Mouse (Mus musculus): ENCODE results near the gene Xrcc3. TPM values are rescaled to one million over a fixed set of nuclear protein-coding genes. Genes with fewer than 3 reads are reported as not detected.
A peak's percentile ranks its signal among the peaks of the same experiment; 100 is the strongest.

Gene Xrcc3
- 1 to 10 TPM; 4.6 TPM for total RNA-seq (2021)

DNA sequence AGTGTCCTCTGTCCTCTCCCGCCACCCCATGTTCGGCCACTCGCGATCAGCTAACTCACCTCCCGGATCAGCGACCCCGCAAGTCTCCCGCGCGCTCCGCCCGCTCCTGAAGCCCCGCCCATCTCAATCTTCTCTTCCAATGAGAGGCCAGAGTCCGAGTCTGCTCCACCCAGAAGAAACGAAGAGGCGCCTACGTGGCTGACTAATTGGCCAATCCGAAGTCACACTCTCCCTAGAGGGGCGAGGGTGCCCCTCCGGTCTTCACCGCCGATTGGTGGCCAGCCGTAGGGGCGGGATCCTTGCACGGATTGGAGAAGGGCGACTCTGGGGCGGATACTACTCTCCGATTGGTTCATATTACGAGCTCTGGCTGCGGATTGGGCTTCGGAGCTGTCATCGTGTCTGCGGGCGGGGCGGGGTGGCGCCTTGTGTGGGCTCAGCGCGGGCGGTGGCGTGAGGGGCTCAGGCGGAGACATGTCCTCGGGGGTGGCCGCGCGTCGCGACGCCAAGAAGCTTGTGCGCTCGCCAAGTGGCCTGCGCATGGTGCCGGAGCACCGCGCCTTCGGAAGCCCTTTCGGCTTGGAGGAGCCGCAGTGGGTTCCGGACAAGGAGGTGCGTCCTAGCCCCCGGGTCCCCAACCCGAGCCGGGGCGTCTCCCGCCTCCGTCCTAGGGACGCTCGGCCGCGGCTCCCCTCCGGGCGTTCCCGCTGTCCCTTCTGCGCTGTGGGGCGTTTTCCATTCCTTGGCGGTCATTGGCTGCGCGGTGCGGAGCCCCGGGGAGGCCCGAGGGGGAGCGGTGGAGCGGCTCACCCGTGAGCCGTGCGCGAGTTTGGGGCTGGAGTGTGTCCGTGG lies at the start of gene Xrcc3, which contains the start of gene Zfyve21:
Gene Xrcc3 (minus strand): TSS at position 108 of the 852 bp plus-strand sequence.
Gene Zfyve21 (plus strand): TSS at position 405 of the 852 bp plus-strand sequence.
- peak; percentile 98 for DNase-seq (ENCODE audit: low spot score in 2 of 2)
- intact Hi-C loops (cut with DNase I), result no loop called here

DNA sequence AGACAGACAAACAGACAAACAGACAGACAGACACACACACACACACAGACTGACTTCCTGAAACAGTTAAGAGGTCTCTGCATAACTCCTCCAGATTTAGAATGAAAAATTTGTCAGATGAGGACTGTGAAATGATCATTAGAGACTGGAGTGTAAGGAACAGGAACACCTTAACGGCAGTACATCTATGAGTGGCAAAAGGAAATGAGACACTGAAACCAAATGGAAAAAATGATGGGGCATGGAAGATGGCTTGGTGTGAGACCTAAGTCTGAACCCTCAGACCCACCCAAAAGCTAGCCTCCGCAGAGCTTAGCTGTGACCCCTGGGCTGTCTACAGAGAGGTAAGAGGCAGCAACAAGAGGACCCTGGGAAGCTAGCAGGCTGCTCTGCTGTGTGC lies 41.8 kb upstream of the Xrcc3 start:
- intact Hi-C loops (cut with DNase I), result no loop called here
- no peak for DNase-seq (ENCODE audit: low spot score in 2 of 2)

DNA sequence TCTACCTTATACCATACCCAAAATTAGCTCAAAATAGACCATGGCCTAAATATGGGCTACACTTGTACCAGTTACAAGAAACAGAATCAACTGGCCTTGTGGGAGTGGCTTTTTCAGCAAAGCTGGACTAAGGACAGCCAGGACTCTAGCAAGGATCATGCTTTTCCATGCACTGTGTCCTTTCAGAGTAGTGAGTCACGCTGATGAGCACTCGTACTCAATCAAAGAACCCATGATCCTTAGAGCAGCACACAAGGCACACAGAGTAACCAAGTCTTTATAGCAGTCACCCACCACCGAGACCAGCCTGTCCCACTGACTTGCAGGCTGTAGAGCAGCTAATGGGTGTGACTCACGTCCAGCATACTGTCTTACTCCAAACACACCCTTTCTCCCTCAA lies 39.9 kb upstream of the Xrcc3 start:
- no peak for DNase-seq (ENCODE audit: low spot score in 2 of 2)
- intact Hi-C loops (cut with DNase I), result no loop called here

DNA sequence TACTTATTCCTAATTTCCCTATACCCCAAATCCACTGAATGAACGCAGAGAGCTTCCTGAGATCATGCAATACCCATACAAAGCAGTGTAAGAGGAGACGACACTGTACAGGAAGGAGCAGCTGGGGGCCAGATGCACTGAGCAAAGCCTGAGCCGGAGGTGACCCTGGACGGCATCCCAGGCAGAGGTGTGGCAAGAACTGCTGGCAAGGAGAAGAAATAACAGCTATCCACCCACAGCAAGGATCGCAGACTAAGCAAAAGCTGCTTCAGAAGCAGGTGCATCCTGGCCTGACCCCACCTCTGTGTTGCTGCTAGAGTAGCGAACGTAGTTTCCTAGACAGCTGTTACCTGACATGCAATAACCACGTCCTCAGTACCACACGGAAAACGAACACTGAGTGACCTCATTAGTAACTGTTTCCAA lies 39.4 kb upstream of the Xrcc3 start:
- intact Hi-C loops (cut with DNase I), result no loop called here
- no peak for DNase-seq (ENCODE audit: low spot score in 2 of 2)

DNA sequence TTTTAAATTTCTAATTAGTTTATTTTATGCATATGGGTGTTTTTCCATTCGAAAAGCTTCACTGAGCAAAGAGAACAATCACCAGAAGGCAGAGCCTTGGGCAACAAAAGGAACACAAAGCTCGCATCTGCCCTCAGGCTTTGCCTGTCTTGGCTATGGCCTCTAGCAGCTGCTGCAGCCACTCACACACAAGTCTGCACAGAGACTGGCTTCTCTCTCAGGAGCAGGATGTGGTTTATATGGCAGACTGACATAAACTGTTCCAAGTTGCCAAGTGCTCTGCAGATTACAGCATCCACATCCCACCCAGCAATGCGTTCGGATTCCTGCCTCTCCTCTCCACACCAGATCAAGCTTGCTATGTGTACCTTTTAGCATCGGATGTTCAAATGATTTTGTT lies 38.1 kb upstream of the Xrcc3 start:
- DNase-seq (ENCODE audit: low spot score in 2 of 2), result no peak
- intact Hi-C loops (cut with DNase I), result no loop called here

DNA sequence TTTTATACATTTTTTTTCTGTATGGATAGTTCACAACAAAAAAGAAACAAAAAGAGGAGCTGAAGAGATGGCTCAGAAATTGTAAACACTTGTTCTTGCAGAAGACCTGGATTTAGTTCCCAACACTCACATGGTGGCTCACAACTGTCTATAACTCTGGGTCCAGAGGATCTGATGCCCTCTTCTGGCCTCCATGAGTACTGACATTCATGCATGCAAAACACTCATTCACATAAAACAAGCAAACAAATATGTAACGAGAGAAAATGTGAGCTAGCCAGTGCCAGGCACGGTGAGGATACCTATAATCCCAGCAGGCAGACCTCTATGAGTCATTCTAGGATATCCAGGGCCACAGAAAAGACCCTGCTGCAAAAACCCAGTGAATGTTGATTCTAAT lies 37.6 kb upstream of the Xrcc3 start:
- intact Hi-C loops (cut with DNase I), result no loop called here
- no peak for DNase-seq (ENCODE audit: low spot score in 2 of 2)

DNA sequence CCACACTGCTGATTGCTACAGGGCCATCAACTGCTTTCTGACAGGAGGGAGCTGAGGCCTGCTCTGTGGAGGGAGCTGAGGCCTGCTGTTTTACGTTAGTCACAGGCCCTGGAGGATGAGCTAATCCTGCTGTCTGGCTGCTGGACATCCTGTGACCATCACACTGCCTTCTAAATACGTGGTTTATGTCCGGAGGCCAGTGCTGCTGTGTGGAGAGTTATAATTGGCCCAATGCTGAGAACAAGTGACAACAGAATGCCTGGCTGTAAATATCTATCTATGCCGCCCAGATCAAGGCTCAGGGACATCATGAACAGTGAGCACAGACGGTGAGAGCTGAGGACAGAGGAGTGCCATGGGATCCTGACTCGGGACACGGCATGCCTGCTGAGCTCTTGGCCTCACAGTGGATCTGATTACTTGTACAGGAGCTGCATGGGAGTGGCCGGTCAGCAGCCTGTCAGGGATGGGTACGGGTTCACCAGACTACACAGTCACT lies 34.7 kb upstream of the Xrcc3 start:
- intact Hi-C loops (cut with DNase I), result no loop called here
- DNase-seq (ENCODE audit: low spot score in 2 of 2), result no peak

DNA sequence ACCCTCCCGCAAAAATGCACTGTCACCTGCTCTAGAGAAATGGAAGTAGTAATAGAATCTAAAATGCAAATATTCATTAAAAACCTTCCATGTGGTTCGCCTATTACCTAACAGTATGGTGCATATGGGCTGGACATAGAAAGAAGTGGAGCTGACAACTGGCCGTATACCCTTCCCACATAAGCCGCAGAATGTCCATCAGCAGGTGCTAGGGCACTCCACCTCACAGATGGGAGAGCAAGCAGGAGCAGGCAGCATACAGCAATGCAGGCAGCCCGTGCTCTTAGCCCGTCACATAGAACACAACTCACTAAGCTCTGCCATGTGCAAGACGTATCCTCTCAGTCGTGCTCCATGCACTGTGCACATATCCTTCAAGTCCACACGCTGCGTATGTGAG lies 33.1 kb upstream of the Xrcc3 start:
- intact Hi-C loops (cut with DNase I), result no loop called here
- DNase-seq (ENCODE audit: low spot score in 2 of 2), result no peak

DNA sequence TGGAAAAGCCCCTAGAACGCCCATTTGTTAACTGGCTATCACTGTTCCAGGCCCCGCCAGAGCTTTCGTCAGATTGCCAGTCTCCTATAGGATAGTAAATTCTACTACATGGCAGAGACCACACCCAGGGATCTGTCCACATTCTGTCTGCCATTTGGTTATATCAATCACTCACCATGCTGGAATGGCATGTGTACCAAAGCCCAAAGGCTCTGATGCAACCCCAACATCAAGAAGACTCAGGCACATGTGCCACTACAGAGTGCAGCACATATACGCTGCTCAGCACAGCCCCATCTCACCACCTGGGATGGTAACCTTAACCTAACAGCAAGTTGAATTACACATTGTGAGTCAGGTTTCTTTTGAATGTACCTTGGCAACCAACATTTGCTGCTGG lies 32.3 kb upstream of the Xrcc3 start:
- DNase-seq (ENCODE audit: low spot score in 2 of 2), result no peak
- intact Hi-C loops (cut with DNase I), result no loop called here

DNA sequence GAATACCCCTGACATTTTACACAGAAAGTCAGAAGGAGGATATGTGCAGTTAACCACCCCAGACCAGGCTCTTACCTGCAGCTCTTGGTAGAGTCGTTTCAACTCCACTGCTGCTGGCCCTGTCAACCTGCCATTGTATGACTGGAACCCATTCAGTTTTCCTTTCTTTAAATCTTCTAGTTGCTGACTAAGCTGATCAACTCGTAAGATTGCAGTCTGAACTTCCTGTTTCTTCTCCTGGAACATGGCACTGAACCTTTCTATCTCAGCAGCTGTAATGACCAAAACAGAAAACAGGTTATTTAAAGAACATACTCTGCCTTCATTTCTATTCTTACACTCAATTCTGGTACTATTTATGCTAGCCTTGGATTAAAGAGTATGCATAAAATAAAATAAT lies 29.8 kb upstream of the Xrcc3 start:
- DNase-seq (ENCODE audit: low spot score in 2 of 2), result no peak
- intact Hi-C loops (cut with DNase I), result no loop called here

DNA sequence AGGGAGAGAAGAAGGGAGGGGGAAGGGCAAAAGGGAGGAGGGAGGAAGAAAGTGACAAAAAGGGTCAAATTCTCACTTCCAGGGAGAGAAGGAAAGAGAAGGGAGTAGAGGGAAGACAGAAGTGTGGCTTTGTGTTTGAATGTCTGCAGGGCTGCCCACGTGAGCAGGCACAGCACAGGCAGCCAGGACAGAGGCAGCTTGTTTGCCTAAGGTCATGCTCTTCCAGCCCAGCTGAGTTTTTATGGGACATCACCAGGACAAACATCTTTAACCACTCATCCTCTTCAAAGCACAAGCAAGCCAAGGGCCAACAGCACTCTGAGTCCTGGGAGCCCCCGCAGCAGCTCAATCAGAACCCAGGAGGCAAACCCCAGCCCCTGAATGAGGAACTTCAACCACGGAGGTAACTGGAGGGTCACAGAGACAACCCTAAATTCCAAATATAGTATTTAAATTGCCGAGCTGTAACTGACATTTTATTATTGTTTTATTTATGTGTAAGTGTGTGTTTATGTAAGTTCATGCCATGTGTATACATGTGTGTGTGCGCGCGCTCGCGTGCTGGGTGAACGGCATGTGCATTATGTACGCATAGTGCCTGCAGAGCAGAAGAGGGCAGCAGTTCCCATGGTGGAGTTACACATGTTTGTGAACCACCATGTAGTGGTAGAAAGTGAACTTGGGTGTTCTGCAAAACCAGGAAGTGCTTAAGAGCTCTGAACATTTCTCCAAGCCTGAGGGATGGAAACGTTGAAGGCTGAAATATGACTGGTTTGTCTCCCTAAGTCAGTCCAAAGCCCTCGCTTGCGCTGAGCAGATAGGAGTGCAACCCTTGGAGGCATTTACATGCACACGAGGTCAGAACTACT lies 29.1 kb upstream of the Xrcc3 start:
- no peak for DNase-seq (ENCODE audit: low spot score in 2 of 2)
- intact Hi-C loops (cut with DNase I), result no loop called here

DNA sequence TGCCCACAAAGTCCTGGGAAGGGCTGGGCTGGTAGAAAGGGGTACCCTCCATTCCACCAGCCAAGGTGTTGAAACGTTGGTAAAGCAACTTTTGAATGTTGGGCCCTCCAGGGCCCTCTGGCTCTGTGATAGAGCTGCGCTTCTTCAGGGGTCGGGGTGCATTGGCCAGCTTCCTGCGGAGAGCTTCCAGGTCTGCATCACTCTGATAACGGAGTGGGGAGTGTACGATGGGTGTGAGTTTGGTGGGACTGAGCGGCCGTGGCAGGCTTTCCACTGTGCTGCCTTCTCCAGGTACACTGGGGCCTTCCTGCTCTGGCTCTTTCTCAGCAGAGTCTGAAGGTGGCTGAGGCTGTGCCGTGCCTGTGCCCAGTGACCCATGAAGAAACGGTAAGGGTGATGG lies 19.8 kb upstream of the Xrcc3 start:
- intact Hi-C loops (cut with DNase I), result no loop called here
- DNase-seq (ENCODE audit: low spot score in 2 of 2), result no peak

DNA sequence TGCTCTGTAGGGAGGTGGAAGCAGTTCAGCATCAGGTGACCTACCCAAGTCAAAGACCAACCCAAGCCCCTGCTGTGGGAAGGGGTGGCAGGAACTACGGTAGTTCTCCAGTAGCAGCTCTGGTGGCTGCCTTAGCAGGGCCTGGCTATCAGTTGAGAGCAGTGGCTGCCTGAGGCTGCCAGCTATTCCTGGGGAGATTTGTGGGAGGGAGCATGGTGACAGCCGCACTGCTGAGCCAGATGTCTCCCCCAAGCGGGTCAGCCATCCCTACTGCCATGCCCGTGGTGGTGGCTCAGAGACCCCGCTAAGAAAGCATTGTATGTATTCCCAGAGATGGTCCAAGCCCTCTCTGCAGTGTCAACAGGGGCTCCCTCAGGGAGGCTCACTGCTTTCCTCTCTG lies 19.0 kb upstream of the Xrcc3 start:
- intact Hi-C loops (cut with DNase I), result no loop called here
- DNase-seq (ENCODE audit: low spot score in 2 of 2), result no peak

DNA sequence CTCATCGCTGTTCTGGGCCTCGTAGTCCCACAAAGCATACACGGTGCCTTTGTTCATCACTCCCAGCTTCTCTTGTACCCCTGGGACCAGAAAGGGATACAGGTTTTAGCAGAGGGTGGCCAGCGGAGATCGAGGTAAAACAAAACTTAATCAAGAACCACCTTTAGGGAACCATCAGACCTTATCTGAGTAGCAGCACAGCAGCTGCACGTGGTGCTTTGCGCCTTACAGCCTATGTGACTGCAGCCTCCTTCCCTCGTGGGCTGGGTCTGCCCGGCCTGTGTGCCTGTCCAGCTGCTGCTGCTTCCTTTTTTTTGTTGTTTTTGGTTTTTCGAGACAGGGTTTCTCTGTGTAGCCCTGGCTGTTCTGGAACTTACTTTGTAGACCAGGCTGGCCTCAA lies 16.7 kb upstream of the Xrcc3 start:
- intact Hi-C loops (cut with DNase I), result no loop called here
- DNase-seq (ENCODE audit: low spot score in 2 of 2), result no peak

DNA sequence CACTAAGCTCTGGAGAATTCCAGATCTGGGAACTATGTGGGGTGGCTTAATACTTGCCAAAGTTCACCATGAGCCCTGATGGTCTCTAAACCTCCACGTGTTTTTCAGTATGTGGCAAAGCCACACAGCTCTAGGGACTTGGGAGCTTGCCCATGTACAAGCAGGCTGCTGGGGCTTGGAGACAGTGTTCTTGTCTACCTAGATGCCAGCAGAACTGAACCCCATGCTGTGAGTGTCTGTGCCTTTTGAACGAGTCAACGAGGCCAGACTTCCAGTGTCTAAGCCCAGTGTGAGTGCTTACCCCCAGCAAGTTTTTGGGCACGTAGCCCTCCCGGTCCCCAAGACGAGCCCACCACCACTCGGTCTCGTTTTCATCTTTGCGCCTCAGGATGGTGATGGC lies 16.3 kb upstream of the Xrcc3 start:
- intact Hi-C loops (cut with DNase I), result no loop called here
- DNase-seq (ENCODE audit: low spot score in 2 of 2), result no peak

DNA sequence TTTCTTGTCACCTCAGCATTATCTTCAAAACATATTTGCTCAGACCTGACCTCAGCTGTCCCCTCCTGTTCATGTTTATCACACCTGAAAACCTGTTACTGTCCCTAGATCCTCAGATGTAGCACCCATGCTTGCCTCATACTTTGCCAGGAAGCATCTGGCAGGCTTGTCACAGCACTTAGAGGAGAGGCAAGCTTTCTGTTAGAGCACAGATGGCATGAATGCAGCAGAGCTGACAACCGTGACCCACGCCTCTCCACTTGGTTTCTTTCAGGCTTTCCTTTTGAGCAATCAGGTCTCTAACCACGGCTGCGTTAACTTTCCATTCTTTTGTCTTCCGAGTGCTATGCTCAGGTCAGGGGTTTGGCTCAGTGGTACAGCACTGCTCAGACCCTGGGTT lies 15.8 kb upstream of the Xrcc3 start:
- no peak for DNase-seq (ENCODE audit: low spot score in 2 of 2)

DNA sequence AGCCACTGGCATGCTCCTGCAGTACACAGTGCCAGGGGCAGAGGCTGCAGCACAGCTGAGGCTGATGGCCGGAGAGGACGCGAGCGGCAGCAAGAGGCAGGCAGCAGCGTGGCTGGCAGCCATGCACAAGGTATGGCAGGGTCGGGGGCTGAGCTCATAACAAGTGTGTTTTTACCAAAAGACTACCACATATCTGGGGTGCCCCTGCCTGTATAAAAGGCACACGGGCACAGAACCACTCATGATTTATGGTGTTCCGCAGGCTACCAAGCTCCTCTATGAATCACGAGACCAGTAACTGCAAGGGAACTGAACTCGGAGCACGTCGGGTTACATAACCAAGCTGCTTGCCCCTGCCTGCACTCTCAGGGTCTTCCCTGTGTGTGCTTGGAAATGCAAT lies 13.9 kb upstream of the Xrcc3 start:
- no peak for DNase-seq (ENCODE audit: low spot score in 2 of 2)
- intact Hi-C loops (cut with DNase I), result no loop called here

More for the DNA sequence above, 15.8 kb upstream of the Xrcc3 start:
- intact Hi-C loops (cut with DNase I), result no loop called here

DNA sequence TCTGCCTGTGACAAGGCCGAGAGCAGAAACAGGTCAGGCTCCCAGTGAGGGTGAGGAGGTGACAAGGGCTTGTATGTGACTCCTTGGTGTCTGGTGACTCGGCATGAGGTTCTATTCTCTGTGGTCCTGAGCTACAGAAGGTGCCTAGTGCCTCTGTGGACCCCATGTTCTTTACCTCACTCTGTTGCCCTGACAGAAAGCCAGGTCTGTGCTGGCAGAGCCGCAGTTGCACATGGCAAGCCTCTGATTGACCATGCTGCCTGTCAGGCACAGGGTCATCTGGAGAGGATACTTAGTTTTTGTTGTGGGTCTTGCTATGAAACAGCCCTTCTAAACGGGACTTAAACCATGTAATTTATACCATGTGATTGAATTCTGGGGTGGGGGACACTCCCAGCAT lies 8.3 kb upstream of the Xrcc3 start:
- intact Hi-C loops (cut with DNase I), result no loop called here
- no peak for DNase-seq (ENCODE audit: low spot score in 2 of 2)

DNA sequence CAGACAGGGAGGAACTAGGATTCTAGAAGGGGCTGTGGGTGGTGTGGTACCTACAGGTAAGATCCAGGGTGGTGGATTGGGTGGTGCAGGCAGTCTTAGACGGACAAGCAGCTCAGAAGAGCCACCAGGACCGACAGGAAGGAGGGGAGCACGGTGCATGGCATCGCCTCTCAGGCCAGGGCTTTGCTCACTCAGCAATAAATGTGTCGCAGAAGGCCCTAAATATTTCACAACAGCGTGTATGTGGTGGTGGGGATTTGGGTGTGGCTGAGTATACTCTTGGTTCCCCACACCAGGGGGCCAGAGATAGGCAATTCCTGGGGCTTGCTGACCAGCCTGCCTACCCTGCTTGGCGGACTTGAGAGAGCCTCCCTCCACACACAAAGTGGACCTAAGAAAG lies 7.0 kb upstream of the Xrcc3 start:
- DNase-seq (ENCODE audit: low spot score in 2 of 2), result no peak
- intact Hi-C loops (cut with DNase I), result no loop called here

DNA sequence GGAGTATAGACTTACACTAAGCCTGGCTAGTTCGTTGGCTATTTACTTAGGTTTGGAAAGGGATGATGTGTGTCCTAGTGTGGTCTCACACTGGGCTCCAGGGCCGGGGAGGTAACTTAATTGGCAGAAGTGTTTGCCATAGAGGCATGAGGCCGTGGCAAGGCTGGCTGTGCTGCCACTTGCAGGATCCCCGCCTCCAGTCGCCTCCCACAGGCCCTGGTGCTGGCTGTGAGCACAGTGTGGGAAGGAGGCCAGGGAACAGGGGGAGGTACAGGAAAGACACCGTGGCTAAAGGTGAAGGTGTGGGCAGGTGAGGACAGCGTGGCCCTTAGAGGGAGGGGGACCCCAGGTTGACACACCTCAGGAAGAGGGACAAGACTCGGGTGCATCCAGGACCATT lies 6.3 kb upstream of the Xrcc3 start:
- no peak for DNase-seq (ENCODE audit: low spot score in 2 of 2)
- intact Hi-C loops (cut with DNase I), result no loop called here

DNA sequence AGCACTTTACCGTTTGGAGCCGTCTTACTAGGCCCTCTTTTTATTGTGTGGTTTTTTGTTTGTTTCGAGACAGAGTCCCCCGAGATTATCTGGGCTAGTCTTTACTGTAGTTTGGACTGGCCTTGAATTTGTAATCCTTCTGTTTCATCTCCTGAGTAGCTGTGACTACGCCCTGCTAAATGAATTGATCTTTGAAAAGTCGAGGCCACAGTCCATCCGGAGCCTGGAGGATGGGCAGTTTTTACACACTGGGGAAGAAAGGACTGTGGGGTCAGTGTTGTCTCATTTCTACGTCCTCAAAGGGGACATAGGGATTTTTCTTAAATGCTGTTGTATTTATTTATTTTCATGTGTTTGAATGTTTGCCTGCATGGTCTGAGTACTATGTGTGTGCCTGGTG lies 4.3 kb upstream of the Xrcc3 start:
- DNase-seq (ENCODE audit: low spot score in 2 of 2), result no peak
- intact Hi-C loops (cut with DNase I), result no loop called here
